Mouse (Mus musculus) MEL (cell line): ENCODE results near the gene Fpgt. TPM values are rescaled to one million over a fixed set of nuclear protein-coding genes. Genes with fewer than 3 reads are reported as not detected.

Experiments used
- DNase-seq: peaks from one replicate; pipeline ENCODE4 v3.0.0; 2011; ENCODE audit warnings: low read depth, low spot score
- H3K27ac ChIP-seq: 2 replicates; pipeline ENCODE4 v1.5.1; 2012; ENCODE audit warnings: low read depth, mild to moderate bottlenecking, control low read depth, low read length, moderate library complexity; ENCODE audit not compliant: control insufficient read depth
- H3K27me3 ChIP-seq, 2 experiments: fragments of 150-350 bp in 1 of 2; sonication (generic) in 1 of 2; 2 replicates each; pipeline ENCODE4 v1.6.1; 2012; ENCODE audit warnings: low read length in 2 of 2, mild to moderate bottlenecking in 2 of 2, improper control_type of control experiment in 1 of 2, moderate library complexity in 1 of 2; ENCODE audit not compliant: insufficient read depth in 2 of 2, control insufficient read depth in 1 of 2
- H3K36me3 ChIP-seq, 2 experiments: 2 replicates each; pipeline ENCODE4 v1.6.1; 2012 to 2014; ENCODE audit warnings: low read length in 2 of 2, improper control_type of control experiment in 1 of 2, inconsistent platforms in 1 of 2, mild to moderate bottlenecking in 1 of 2; ENCODE audit not compliant: insufficient read depth in 2 of 2, control insufficient read depth in 1 of 2
- H3K4me1 ChIP-seq, 2 experiments: fragments of 150-350 bp in 1 of 2; sonication (generic) in 1 of 2; 2 replicates each; pipeline ENCODE4 v1.6.1; 2012; ENCODE audit warnings: low read length in 2 of 2, improper control_type of control experiment in 1 of 2, mild to moderate bottlenecking in 1 of 2; ENCODE audit not compliant: insufficient read depth in 2 of 2, control insufficient read depth in 1 of 2
- H3K4me3 ChIP-seq, 2 experiments: fragments of 150-350 bp in 1 of 2; sonication (generic) in 1 of 2; 2 replicates each; pipeline ENCODE4 v1.5.1; 2012; ENCODE audit warnings: low read depth in 2 of 2, low read length in 2 of 2, mild to moderate bottlenecking in 2 of 2, moderate library complexity in 2 of 2, control low read depth in 1 of 2, improper control_type of control experiment in 1 of 2; ENCODE audit not compliant: control insufficient read depth in 1 of 2, insufficient read depth in 1 of 2
- H3K79me2 ChIP-seq: 2 replicates; pipeline ENCODE4 v1.6.1; 2012; ENCODE audit warnings: mild to moderate bottlenecking, low read length, moderate library complexity; ENCODE audit not compliant: control insufficient read depth, poor library complexity, insufficient read depth
- H3K9ac ChIP-seq: 2 replicates; pipeline ENCODE4 v1.6.1; 2012; ENCODE audit warnings: low read depth, mild to moderate bottlenecking, control low read depth, low read length, moderate library complexity; ENCODE audit not compliant: control insufficient read depth, poor library complexity, severe bottlenecking
- H3K9me3 ChIP-seq: fragments of 150-350 bp; sonication (generic); replicated peaks from 2 replicates; pipeline ENCODE4 v1.6.1; 2012; ENCODE audit warnings: mild to moderate bottlenecking, low read length, improper control_type of control experiment, moderate library complexity; ENCODE audit not compliant: insufficient read depth
- BHLHE40 ChIP-seq: IDR thresholded peaks from 2 replicates; pipeline ENCODE4 v1.6.1; 2012; ENCODE audit warnings: low read depth, mild to moderate bottlenecking, inconsistent platforms, low read length, improper control_type of control experiment, borderline replicate concordance
- CHD1 ChIP-seq: IDR thresholded peaks from 2 replicates; pipeline ENCODE4 v1.6.1; 2012; ENCODE audit warnings: low read depth, mild to moderate bottlenecking, inconsistent platforms, low read length, improper control_type of control experiment
- CHD2 ChIP-seq: IDR thresholded peaks from 2 replicates; pipeline ENCODE4 v1.6.1; 2011; ENCODE audit warnings: low read length, improper control_type of control experiment
- CTCF ChIP-seq, 3 experiments: IDR thresholded peaks in 2 of 3; conservative IDR thresholded peaks in 1 of 3; 2 replicates each; pipeline ENCODE4 v1.5.1; 2011 to 2012; ENCODE audit warnings: low read length in 3 of 3, low read depth in 2 of 3, mild to moderate bottlenecking in 2 of 3, improper control_type of control experiment in 1 of 3, inconsistent platforms in 1 of 3, mixed read lengths in 1 of 3, moderate library complexity in 1 of 3; ENCODE audit not compliant: control insufficient read depth in 1 of 3, insufficient read depth in 1 of 3, poor library complexity in 1 of 3, severe bottlenecking in 1 of 3
- ELF1 ChIP-seq: IDR thresholded peaks from 2 replicates; pipeline ENCODE4 v1.6.1; 2014; ENCODE audit warnings: low read depth, mild to moderate bottlenecking, inconsistent platforms, low read length, improper control_type of control experiment, moderate library complexity
- ETS1 ChIP-seq: IDR thresholded peaks from 2 replicates; pipeline ENCODE4 v1.6.1; 2012; ENCODE audit warnings: low read depth, mild to moderate bottlenecking, inconsistent platforms, low read length, improper control_type of control experiment, moderate library complexity
- GATA1 ChIP-seq: IDR thresholded peaks from 2 replicates; pipeline ENCODE4 v1.6.1; 2011; ENCODE audit warnings: low read depth, low read length, improper control_type of control experiment
- HCFC1 ChIP-seq: IDR thresholded peaks from 2 replicates; pipeline ENCODE4 v1.6.1; 2012; ENCODE audit warnings: low read depth, mild to moderate bottlenecking, inconsistent platforms, low read length, improper control_type of control experiment, moderate library complexity
- JUND ChIP-seq: IDR thresholded peaks from 2 replicates; pipeline ENCODE4 v1.6.1; 2011; ENCODE audit warnings: low read depth, mild to moderate bottlenecking, improper control_type of control experiment, low read length
- KAT2A ChIP-seq: conservative IDR thresholded peaks from 2 replicates; pipeline ENCODE4 v1.6.1; 2012; ENCODE audit warnings: low read depth, low read length, improper control_type of control experiment, inconsistent platforms
- MAFK ChIP-seq: IDR thresholded peaks from 2 replicates; pipeline ENCODE4 v1.6.1; 2011; ENCODE audit warnings: low read depth, mild to moderate bottlenecking, low read length, improper control_type of control experiment, borderline replicate concordance
- MAX ChIP-seq: IDR thresholded peaks from 2 replicates; pipeline ENCODE4 v1.6.1; 2011; ENCODE audit warnings: low read length, improper control_type of control experiment
- MXI1 ChIP-seq: IDR thresholded peaks from 2 replicates; pipeline ENCODE4 v1.6.1; 2011; ENCODE audit warnings: mild to moderate bottlenecking, low read depth, low read length, improper control_type of control experiment
- NELFE ChIP-seq: IDR thresholded peaks from 2 replicates; pipeline ENCODE4 v1.6.1; 2011; ENCODE audit warnings: low read depth, low read length, improper control_type of control experiment
- RAD21 ChIP-seq: IDR thresholded peaks from 2 replicates; pipeline ENCODE4 v1.6.1; 2011; ENCODE audit warnings: mild to moderate bottlenecking, low read depth, low read length, improper control_type of control experiment
- SIN3A ChIP-seq: IDR thresholded peaks from 2 replicates; pipeline ENCODE4 v1.6.1; 2012; ENCODE audit warnings: low read length, improper control_type of control experiment, inconsistent platforms
- SMC3 ChIP-seq: IDR thresholded peaks from 2 replicates; pipeline ENCODE4 v1.6.1; 2011; ENCODE audit warnings: low read depth, low read length, improper control_type of control experiment
- TBP ChIP-seq: IDR thresholded peaks from 2 replicates; pipeline ENCODE4 v1.8.0; 2011; ENCODE audit warnings: low read depth, low read length, improper control_type of control experiment
- UBTF ChIP-seq: IDR thresholded peaks from 2 replicates; pipeline ENCODE4 v1.6.1; 2012; ENCODE audit warnings: low read depth, mild to moderate bottlenecking, inconsistent platforms, low read length, improper control_type of control experiment, moderate library complexity, borderline replicate concordance; ENCODE audit not compliant: insufficient read depth
- ZC3H11A ChIP-seq: IDR thresholded peaks from 2 replicates; pipeline ENCODE4 v1.6.1; 2012; ENCODE audit warnings: low read depth, mild to moderate bottlenecking, inconsistent platforms, low read length, improper control_type of control experiment
- ZKSCAN1 ChIP-seq: IDR thresholded peaks from 2 replicates; pipeline ENCODE4 v1.6.1; 2012; ENCODE audit warnings: low read depth, mild to moderate bottlenecking, inconsistent platforms, low read length, improper control_type of control experiment, moderate library complexity
- ZNF384 ChIP-seq: IDR thresholded peaks from 2 replicates; pipeline ENCODE4 v1.6.1; 2012; ENCODE audit warnings: low read depth, mild to moderate bottlenecking, inconsistent platforms, low read length, improper control_type of control experiment
- polyA plus RNA-seq, 2 experiments: library from polyadenylated mRNA; stranded (reverse) in 1 of 2; unstranded in 1 of 2; fragments of >175 nt in 1 of 2; fragments of >200 nt in 1 of 2; gene quantifications; 2 replicates each; pipeline versions ENCODE4 v1.2.1 to v1.2.4; 2012; ENCODE audit warnings: low replicate concordance in 2 of 2, low read depth in 1 of 2; ENCODE audit not compliant: insufficient read length in 2 of 2, insufficient read depth in 1 of 2, missing spikeins in 1 of 2
- total RNA-seq: library from RNA; depleted of rRNA; stranded (reverse); fragments of 300-350 nt; gene quantifications from 2 replicates; pipeline ENCODE4 v1.2.3, GENCODE M21; 2012; rRNA removed

Gene Fpgt
- total and polyA plus RNA-seq, 3 experiments = 8.0 to 10.8 TPM; not detected in 1

GRCm38 (mm10) chr3:155052021-155052420 is 41.2 kb downstream of the Fpgt start:
- no peak overlapping the region for H3K27ac ChIP-seq
- no peaks in the 10 kb centered on the region for H3K79me2 ChIP-seq
- no peak overlapping the region for H3K4me3 ChIP-seq
- no peak overlapping the region for H3K9ac ChIP-seq
- H3K27me3 ChIP-seq = no peaks in the 10 kb centered on the region
- no peak for DNase-seq
- no peaks in the 10 kb centered on the region for H3K9me3 ChIP-seq
- H3K36me3 ChIP-seq = no peaks in the 10 kb centered on the region
- TF ChIP-seq KAT2A (no peak), CHD1 (no peak), ETS1 (no peak), ZNF384 (no peak), MAFK (no peak), UBTF (no peak), ZC3H11A (no peak), BHLHE40 (no peak), MXI1 (no peak), NELFE (no peak), ZKSCAN1 (no peak), GATA1 (no peak), TBP (no peak), CHD2 (no peak), SIN3A (no peak), CTCF (IDR thresholded peaks at IDR 0.05 in 2 of 3, conservative IDR thresholded peaks at IDR 0.05 in 1 of 3; ENCODE audit: control insufficient read depth in 1 of 3, insufficient read depth in 1 of 3, low read depth in 2 of 3, low read length in 3 of 3, poor library complexity in 1 of 3, severe bottlenecking in 1 of 3) (no peak), MAX (no peak), RAD21 (no peak), HCFC1 (no peak), JUND (no peak)
- no peaks in the 10 kb centered on the region for H3K4me1 ChIP-seq

GRCm38 (mm10) chr3:155039012-155039836 is 54.0 kb downstream of the Fpgt start:
- no peaks in the 10 kb centered on the region for H3K4me1 ChIP-seq
- DNase-seq = no peak
- H3K79me2 ChIP-seq = no peaks in the 10 kb centered on the region
- no peaks in the 10 kb centered on the region for H3K27me3 ChIP-seq
- H3K36me3 ChIP-seq = no peaks in the 10 kb centered on the region
- TF ChIP-seq ELF1 (no peak), CHD2 (no peak), CTCF (IDR thresholded peaks at IDR 0.05 in 2 of 3, conservative IDR thresholded peaks at IDR 0.05 in 1 of 3; ENCODE audit: control insufficient read depth in 1 of 3, insufficient read depth in 1 of 3, low read depth in 2 of 3, low read length in 3 of 3, poor library complexity in 1 of 3, severe bottlenecking in 1 of 3) (no peak), SMC3 (no peak)
- H3K4me3 ChIP-seq = no peak overlapping the region
- no peaks in the 10 kb centered on the region for H3K9me3 ChIP-seq
- no peak overlapping the region for H3K9ac ChIP-seq
- no peak overlapping the region for H3K27ac ChIP-seq

Other genes starting within 250 kb of the Fpgt start
- gene Tnni3k, start 38.0 kb downstream of the Fpgt start, total RNA-seq = not detected in 2 replicates
- gene Tnni3k, start 38.0 kb downstream of the Fpgt start, polyA plus RNA-seq = not detected
- 0.19 and 0.26 TPM in 2 replicates for gene Lrriq3, start within 50 bp of the Fpgt start, total RNA-seq
- under 1 TPM in 1 of 2 experiments, not detected in 1; 0.24 TPM for gene Lrriq3, start within 50 bp of the Fpgt start, polyA plus RNA-seq